In the genomic region with DNA sequence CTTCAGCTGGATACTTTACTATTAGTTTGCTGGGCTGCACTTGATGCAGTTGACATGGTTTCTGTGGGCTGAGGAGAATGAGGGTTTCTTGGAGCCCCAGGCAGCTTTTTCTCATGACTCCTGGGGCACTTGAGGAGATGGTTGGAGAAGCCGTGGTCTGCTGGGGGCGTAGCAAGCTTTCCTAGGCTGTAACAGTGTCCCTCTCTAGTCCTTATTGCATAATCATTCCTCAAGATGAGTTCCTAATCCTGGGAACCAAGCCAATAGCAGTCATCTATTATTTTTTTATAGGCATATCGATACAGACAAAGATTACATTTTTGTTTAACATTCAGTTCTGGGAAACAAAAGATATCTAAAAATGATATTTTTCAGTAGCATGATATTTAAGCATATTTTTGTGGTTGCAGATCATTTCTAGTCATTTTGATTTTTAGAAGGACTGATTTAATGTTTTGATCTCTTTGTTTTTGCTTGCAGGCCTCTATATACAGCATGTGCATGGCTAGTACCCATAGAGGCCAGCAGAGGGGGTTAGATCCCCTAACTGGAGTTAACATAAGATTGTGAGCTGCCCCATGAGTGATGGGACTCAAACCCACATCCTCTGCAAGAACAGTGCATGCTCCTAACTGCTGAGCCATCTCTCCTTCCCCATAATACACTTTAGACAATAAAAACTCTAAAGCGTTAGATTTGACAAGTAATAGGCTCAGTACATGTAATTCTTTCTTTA, we compare ENCODE assay signal across 16 mouse cellular contexts. TPM values are rescaled to one million over a fixed set of nuclear protein-coding genes. Genes with fewer than 3 reads are reported as not detected.
DNase-seq lines count a peak whose midpoint lies in the region; ATAC-seq and TF ChIP-seq lines count a peak whose summit lies in the region.
"Had no signal": no experiment of that assay in that cellular context is flagged by ENCODE, and none has a peak within 500 bp of the region (broad histone marks: within the 10 kb centered on the region; RNA-seq: fewer than 3 reads in every experiment).

No protein-coding gene starts in this region.

- no peak overlapping the region for H3K4me2 ChIP-seq in hindbrain, postnatal 0 days (ENCODE audit: low read depth, low read length)
- no peak overlapping the region for H3K4me2 ChIP-seq in hindbrain, embryonic 11.5 days (replicated peaks; ENCODE audit: low read depth, low read length)
- H3K4me2 ChIP-seq in midbrain, postnatal 0 days (ENCODE audit: low read depth, low read length, poor library complexity, severe bottlenecking) = no peak overlapping the region
- no peak overlapping the region for H3K4me2 ChIP-seq in midbrain, embryonic 16.5 days (ENCODE audit: low read length)
- H3K4me2 ChIP-seq: forebrain, embryonic 12.5 days; stomach, embryonic 15.5 days had no signal

- DNase-seq in hindbrain, postnatal 0 days (ENCODE audit: low spot score) = peak; percentile 26
- no peak for DNase-seq in hindbrain, embryonic 11.5 days (ENCODE audit: low spot score)
- no peak for DNase-seq in midbrain, postnatal 0 days (ENCODE audit: low spot score)
- DNase-seq in adrenal gland, adult 2 months = no peak
- no peak for DNase-seq in frontal cortex, adult 2 months (ENCODE audit: extremely low spot score in 1 of 2, low spot score in 1 of 2)
- DNase-seq in embryo, embryonic 10.5 days (ENCODE audit: low spot score) = no peak
- DNase-seq: cerebellum, adult 11-12 months; gastrocnemius, postnatal 25 days; kidney, adult 8-10 months had no signal

- TF ChIP-seq CTCF in hindbrain, postnatal 0 days (IDR thresholded peaks at IDR 0.05; ENCODE audit: low read depth) = peak; percentile 23; the same call in 1 of the 2 replicates
- peak; percentile 37 for TF ChIP-seq CTCF in midbrain, postnatal 0 days (IDR thresholded peaks at IDR 0.05)
- TF ChIP-seq CTCF in cortical plate, adult 2 months (IDR thresholded peaks at IDR 0.05; ENCODE audit: extremely low read depth, insufficient read depth, low read length) = 0 out of 2 replicates have a peak, but pooled peaks have one; percentile 1

- no peak overlapping the region for H3K9ac ChIP-seq in hindbrain, postnatal 0 days (replicated peaks; ENCODE audit: low read length)
- no peak overlapping the region for H3K9ac ChIP-seq in hindbrain, embryonic 11.5 days (ENCODE audit: low read depth, low read length)
- H3K9ac ChIP-seq in midbrain, postnatal 0 days (replicated peaks; ENCODE audit: low read length, poor library complexity, severe bottlenecking) = no peak overlapping the region
- no peak overlapping the region for H3K9ac ChIP-seq in midbrain, embryonic 16.5 days (ENCODE audit: low read depth, low read length)
- H3K9ac ChIP-seq: forebrain, embryonic 12.5 days; stomach, embryonic 15.5 days had no signal

- no peaks in the 10 kb centered on the region for H3K9me3 ChIP-seq in hindbrain, postnatal 0 days (ENCODE audit: low read length)
- H3K9me3 ChIP-seq in hindbrain, embryonic 11.5 days (ENCODE audit: control insufficient read depth, low read length) = no peaks in the 10 kb centered on the region
- no peaks in the 10 kb centered on the region for H3K9me3 ChIP-seq in midbrain, postnatal 0 days (ENCODE audit: low read length)
- no peaks in the 10 kb centered on the region for H3K9me3 ChIP-seq in midbrain, embryonic 16.5 days (replicated peaks; ENCODE audit: control insufficient read depth, low read length, poor library complexity, severe bottlenecking)
- H3K9me3 ChIP-seq: embryonic facial prominence, embryonic 10.5 days; forebrain, embryonic 12.5 days; G1E; megakaryocyte, embryonic 14.5 days; stomach, embryonic 15.5 days had no signal

- ATAC-seq in hindbrain, postnatal 0 days = no peak
- no peak for ATAC-seq in hindbrain, embryonic 11.5 days (ENCODE audit: low FRiP score)
- ATAC-seq in midbrain, postnatal 0 days (ENCODE audit: low FRiP score) = no peak
- no peak for ATAC-seq in midbrain, embryonic 16.5 days

- no peak overlapping the region for H3K27ac ChIP-seq in hindbrain, postnatal 0 days
- H3K27ac ChIP-seq in hindbrain, embryonic 11.5 days (ENCODE audit: low read depth, low read length) = no peak overlapping the region
- H3K27ac ChIP-seq in midbrain, postnatal 0 days (ENCODE audit: low read depth, low read length) = no peak overlapping the region
- H3K27ac ChIP-seq in midbrain, embryonic 16.5 days (ENCODE audit: low read length) = no peak overlapping the region
- H3K27ac ChIP-seq in cortical plate, adult 2 months (ENCODE audit: insufficient read depth, low read length) = no peak overlapping the region
- H3K27ac ChIP-seq: embryonic facial prominence, embryonic 10.5 days; forebrain, embryonic 12.5 days; stomach, embryonic 15.5 days had no signal

- H3K27me3 ChIP-seq in hindbrain, postnatal 0 days (ENCODE audit: insufficient read depth, low read length) = no peaks in the 10 kb centered on the region
- H3K27me3 ChIP-seq in hindbrain, embryonic 11.5 days (ENCODE audit: control insufficient read depth, insufficient read depth, low read length) = no peaks in the 10 kb centered on the region
- no peaks in the 10 kb centered on the region for H3K27me3 ChIP-seq in midbrain, postnatal 0 days (ENCODE audit: insufficient read depth, low read length)
- no peaks in the 10 kb centered on the region for H3K27me3 ChIP-seq in midbrain, embryonic 16.5 days (ENCODE audit: control insufficient read depth, insufficient read depth, low read depth, low read length)
- H3K27me3 ChIP-seq: forebrain, embryonic 12.5 days; megakaryocyte, embryonic 14.5 days; stomach, embryonic 15.5 days had no signal

- no peak overlapping the region for H3K4me3 ChIP-seq in hindbrain, postnatal 0 days (ENCODE audit: low read length)
- H3K4me3 ChIP-seq in hindbrain, embryonic 11.5 days (ENCODE audit: low read depth, low read length) = no peak overlapping the region
- no peak overlapping the region for H3K4me3 ChIP-seq in midbrain, postnatal 0 days (ENCODE audit: low read depth, low read length)
- no peak overlapping the region for H3K4me3 ChIP-seq in midbrain, embryonic 16.5 days (ENCODE audit: low read depth, low read length)
- no peak overlapping the region for H3K4me3 ChIP-seq in cortical plate, adult 2 months (ENCODE audit: insufficient read depth, low read length)
- H3K4me3 ChIP-seq: embryonic facial prominence, embryonic 10.5 days; forebrain, embryonic 12.5 days; megakaryocyte, embryonic 14.5 days; stomach, embryonic 15.5 days had no signal

- H3K36me3 ChIP-seq in hindbrain, postnatal 0 days (ENCODE audit: insufficient read depth, low read length) = no peaks in the 10 kb centered on the region; the same call in 1 of the 2 replicates
- H3K36me3 ChIP-seq in hindbrain, embryonic 11.5 days (ENCODE audit: control insufficient read depth, insufficient read depth, low read length) = no peaks in the 10 kb centered on the region
- H3K36me3 ChIP-seq in midbrain, postnatal 0 days (ENCODE audit: insufficient read depth, low read length) = 0 out of 2 replicates have a peak, but pooled peaks cover 3% of the 10 kb centered on the region
- H3K36me3 ChIP-seq in midbrain, embryonic 16.5 days (ENCODE audit: control insufficient read depth, insufficient read depth, low read length) = 0 out of 2 replicates have a peak, but pooled peaks cover 2% of the 10 kb centered on the region

- H3K4me1 ChIP-seq in hindbrain, postnatal 0 days (ENCODE audit: insufficient read depth, low read length) = no peaks in the 10 kb centered on the region; the same call in 1 of the 2 replicates
- no peaks in the 10 kb centered on the region for H3K4me1 ChIP-seq in hindbrain, embryonic 11.5 days (replicated peaks; ENCODE audit: control insufficient read depth, insufficient read depth, low read length)
- H3K4me1 ChIP-seq in midbrain, postnatal 0 days (ENCODE audit: insufficient read depth, low read length) = no peaks in the 10 kb centered on the region
- H3K4me1 ChIP-seq in midbrain, embryonic 16.5 days (ENCODE audit: control insufficient read depth, insufficient read depth, low read length) = no peaks in the 10 kb centered on the region
- H3K4me1 ChIP-seq in cortical plate, adult 2 months (ENCODE audit: control insufficient read depth, insufficient read depth, low read length) = peaks cover 9% of the 10 kb centered on the region
- H3K4me1 ChIP-seq: stomach, embryonic 15.5 days had no signal

- TF ChIP-seq POLR2A in cortical plate, adult 2 months (IDR thresholded peaks at IDR 0.05; ENCODE audit: extremely low read depth, insufficient read depth, low read length) = no peak

- 80% methylated on average over 4 of the region's 4 CpGs for WGBS in hindbrain, postnatal 0 days
- 95% methylated on average over 4 of the region's 4 CpGs for WGBS in hindbrain, embryonic 11.5 days
- WGBS in midbrain, postnatal 0 days = 91% methylated on average over 4 of the region's 4 CpGs
- WGBS in midbrain, embryonic 16.5 days = 90% methylated on average over 4 of the region's 4 CpGs

RNA-seq across cellular contexts. Expression of gene Atxn2, which starts 55.1 kb away (rescaled TPM):
- total RNA-seq in hindbrain, postnatal 0 days (2014; rRNA removed) = 86.8 and 118 TPM in 2 replicates
- polyA plus RNA-seq in hindbrain, postnatal 0 days (2015; fragmentation: Nextera tagmentation; extraction: Ambion mirVana) = 83.5 and 85.9 TPM in 2 replicates
- polyA plus RNA-seq in hindbrain, embryonic 11.5 days (2014; fragmentation: Nextera tagmentation; extraction: Ambion mirVana) = 63.5 and 75.2 TPM in 2 replicates
- 102 and 103 TPM in 2 replicates for total RNA-seq in midbrain, postnatal 0 days (2014; rRNA removed)
- polyA plus RNA-seq in midbrain, postnatal 0 days (2015; fragmentation: Nextera tagmentation; extraction: Ambion mirVana) = 82.9 and 103 TPM in 2 replicates
- polyA plus RNA-seq in midbrain, embryonic 16.5 days (2015; fragmentation: Nextera tagmentation; extraction: Ambion mirVana) = 60.1 and 65.5 TPM in 2 replicates
- 136 and 139 TPM in 2 replicates for polyA plus RNA-seq in cortical plate, adult 2 months (2012; rRNA removed)
- 100 to 1,000 TPM; 146 to 229 TPM for total RNA-seq in adrenal gland, adult 2 months (2021)
- 214 and 218 TPM in 2 replicates for polyA plus RNA-seq in adrenal gland, adult 2 months (2012; rRNA removed)
- polyA plus RNA-seq in frontal cortex, adult 2 months (2012; rRNA removed) = 153 TPM in 2 replicates
